Mouse (Mus musculus): ENCODE measurements around the gene Ryr1.

DNA sequence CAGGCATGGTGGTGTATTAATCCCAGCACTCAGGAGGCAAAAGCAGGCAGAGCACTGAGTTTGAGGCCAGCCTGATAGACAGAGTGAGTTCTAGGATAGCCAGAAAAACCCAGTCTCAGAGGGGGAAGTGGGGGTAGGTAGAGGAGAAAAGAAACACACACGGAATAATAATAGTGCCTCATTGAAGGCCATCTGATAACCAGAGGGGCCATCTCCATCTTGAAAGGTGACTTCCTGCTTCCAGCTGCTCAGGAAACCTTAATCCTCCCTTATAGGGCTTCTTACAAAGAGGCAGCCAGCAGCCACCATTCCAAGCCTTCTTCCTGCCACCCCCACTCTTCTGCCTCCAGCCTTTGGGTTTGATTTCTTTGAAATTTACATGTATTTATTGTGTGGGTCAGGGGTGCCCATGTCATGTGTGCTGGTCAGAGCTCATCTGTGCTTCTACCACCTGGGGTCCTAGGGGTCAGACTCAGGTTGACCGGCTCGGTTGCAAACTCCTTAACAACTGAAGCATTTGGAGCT is 161.5 kb downstream of the Ryr1 start:
- TF ChIP-seq CTCF (IDR thresholded peaks at IDR 0.05; ENCODE audit: borderline replicate concordance, insufficient read depth, low read depth, low read length) = no peak
- no peak for TF ChIP-seq POLR2A (IDR thresholded peaks at IDR 0.05; ENCODE audit: borderline replicate concordance, insufficient read depth, low read length)
